Mouse (Mus musculus) kidney, postnatal 0 days (tissue): Measurements from ENCODE around the gene Atg101. TPM values are rescaled to one million over a fixed set of nuclear protein-coding genes. Genes with fewer than 3 reads are reported as not detected.
A peak's percentile ranks its signal among the peaks of the same experiment; 100 is the strongest.

Experiments used
- ATAC-seq: fragments of 200-750 bp; cut with Nextera tagmentation; replicated peaks from 2 replicates; pipeline ENCODE4 v1.8.0; 2017; ENCODE audit warnings: low read depth, moderate number of reproducible peaks, moderate TSS enrichment, moderate library complexity; ENCODE audit not compliant: low FRiP score
- DNase-seq: peaks from one replicate; pipeline ENCODE4 v3.0.0-alpha.2; 2016; ENCODE audit warnings: low spot score
- H3K27ac ChIP-seq: fragments of 300-500 bp; sonication (generic); 2 replicates; pipeline ENCODE4 v1.5.1; 2014; ENCODE audit warnings: mild to moderate bottlenecking
- H3K27me3 ChIP-seq: fragments of 300-500 bp; sonication (generic); 2 replicates; pipeline ENCODE4 v1.6.1; 2014; ENCODE audit warnings: low read length, mixed read lengths; ENCODE audit not compliant: insufficient read depth
- H3K36me3 ChIP-seq: fragments of 300-500 bp; sonication (generic); 2 replicates; pipeline ENCODE4 v1.6.1; 2014; ENCODE audit warnings: low read length, mixed read lengths; ENCODE audit not compliant: insufficient read depth
- H3K4me1 ChIP-seq: fragments of 300-500 bp; sonication (generic); replicated peaks from 2 replicates; pipeline ENCODE4 v1.6.1; 2014; ENCODE audit warnings: antibody characterized with exemption, low read length, mixed read lengths; ENCODE audit not compliant: insufficient read depth
- H3K4me2 ChIP-seq: fragments of 300-500 bp; sonication (generic); 2 replicates; pipeline ENCODE4 v1.6.1; 2014; ENCODE audit warnings: mild to moderate bottlenecking, low read length, moderate library complexity, mixed read lengths
- H3K4me3 ChIP-seq: fragments of 300-500 bp; sonication (generic); replicated peaks from 2 replicates; pipeline ENCODE4 v1.5.1; 2014; ENCODE audit warnings: low read depth, low read length
- H3K9ac ChIP-seq: fragments of 300-500 bp; sonication (generic); 2 replicates; pipeline ENCODE4 v1.6.1; 2014; ENCODE audit warnings: low read depth, low read length
- H3K9me3 ChIP-seq: fragments of 300-500 bp; sonication (generic); replicated peaks from 2 replicates; pipeline ENCODE4 v1.6.1; 2016; ENCODE audit warnings: low read length, inconsistent platforms, mixed read lengths
- CTCF ChIP-seq: IDR thresholded peaks from 2 replicates; pipeline ENCODE4 v1.5.1; 2016; ENCODE audit warnings: antibody characterized with exemption, low read depth, mild to moderate bottlenecking, moderate library complexity
- WGBS: fragments of 180-500 bp; shearing (Covaris S2); extraction: QIAGEN DNeasy Blood & Tissue Kit; methylation state at CpG from one replicate; pipeline ENCODE4 v1.1.7; 2014; 5-methylcytosine and 5-hydroxymethylcytosine counted together
- polyA plus RNA-seq: library from polyadenylated mRNA; unstranded; fragments of >200 nt; fragmentation: Nextera tagmentation; extraction: Ambion mirVana; gene quantifications from 2 replicates; pipeline ENCODE4 v1.2.1, GENCODE M21; 2015

The Atg101 gene
- polyA plus RNA-seq, 1 experiment from 2014 or later = 77.1 TPM

GRCm38 (mm10) chr15:101238885-101239511 lies 45.1 kb upstream of the Atg101 start:
- no peaks in the 10 kb centered on the region for H3K36me3 ChIP-seq
- TF ChIP-seq CTCF = peak; percentile 74
- peak overlapping the region; percentile 55 for H3K4me2 ChIP-seq
- ATAC-seq (0 out of 2 replicates have a peak, but pooled peaks have one; percentile 17), DNase-seq (peak; percentile 80)
- H3K9ac ChIP-seq = no peak overlapping the region
- H3K9me3 ChIP-seq = no peaks in the 10 kb centered on the region
- H3K27ac ChIP-seq = no peak overlapping the region
- H3K4me3 ChIP-seq = no peak overlapping the region
- 3% methylated on average over 26 of the region's 28 CpGs for WGBS
- peaks cover 8% of the 10 kb centered on the region; the same call in 1 of the 2 replicates for H3K4me1 ChIP-seq
- H3K27me3 ChIP-seq = no peaks in the 10 kb centered on the region

DNA sequence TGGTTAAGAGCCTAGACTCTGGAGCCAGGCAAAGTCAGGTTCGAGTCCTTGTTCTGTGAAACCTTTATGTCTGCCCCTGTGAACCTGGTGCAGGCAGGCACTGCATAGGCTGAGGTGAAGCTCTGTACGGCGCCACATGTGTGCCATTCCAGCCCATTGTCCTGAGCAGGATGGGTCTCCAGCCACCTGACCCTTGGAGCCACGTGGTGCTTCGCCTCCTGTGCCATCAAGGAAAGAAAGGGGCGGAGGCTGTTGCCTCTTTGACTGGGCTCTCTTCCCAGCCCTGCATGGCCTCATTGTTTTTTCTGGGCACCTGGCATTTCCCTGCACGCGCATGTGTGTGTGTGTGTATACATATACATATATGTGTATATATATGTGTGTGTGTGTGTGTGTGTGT lies 44.3 kb upstream of the Atg101 start:
- Histone ChIP-seq H3K4me2 (no peak overlapping the region), H3K4me1 (peaks cover 8% of the 10 kb centered on the region; the same call in 1 of the 2 replicates), H3K36me3 (no peaks in the 10 kb centered on the region), H3K9ac (no peak overlapping the region), H3K27me3 (no peaks in the 10 kb centered on the region), H3K27ac (no peak overlapping the region), H3K9me3 (no peaks in the 10 kb centered on the region), H3K4me3 (no peak overlapping the region)
- no peak for ATAC-seq
- no peak for TF ChIP-seq CTCF
- WGBS = 66% methylated on average over 8 of the region's 8 CpGs
- DNase-seq = no peak

DNA sequence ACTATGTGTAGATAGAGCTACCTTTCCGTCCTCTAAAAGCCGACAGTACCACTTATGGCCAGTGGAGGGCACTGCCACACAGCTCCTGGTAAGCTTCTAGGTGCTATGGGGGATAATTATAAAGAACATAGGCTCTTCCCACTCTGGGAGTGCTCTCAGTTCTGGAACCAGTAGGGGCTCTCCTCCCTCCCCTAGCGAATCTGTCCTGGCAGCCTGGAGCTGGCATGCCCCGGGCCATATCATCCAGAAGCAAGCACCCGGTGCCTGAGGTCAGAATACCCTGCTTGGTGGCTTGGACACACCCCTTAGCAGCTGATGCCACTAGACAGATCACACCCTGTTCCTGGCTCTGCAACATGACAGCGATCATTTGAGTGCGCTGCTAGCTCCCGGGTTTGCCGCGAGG lies 43.3 kb upstream of the Atg101 start:
- 6% methylated on average over 10 of the region's 10 CpGs for WGBS
- no peaks in the 10 kb centered on the region for H3K9me3 ChIP-seq
- peak; percentile 95 for DNase-seq
- H3K36me3 ChIP-seq = no peaks in the 10 kb centered on the region
- peak overlapping the region; percentile 35; the same call in 1 of the 2 replicates for H3K9ac ChIP-seq
- H3K4me2 ChIP-seq = peak overlapping the region; percentile 33
- H3K27me3 ChIP-seq = no peaks in the 10 kb centered on the region
- H3K27ac ChIP-seq = peak overlapping the region; percentile 43; the same call in 1 of the 2 replicates
- ATAC-seq = peak; percentile 56
- TF ChIP-seq CTCF = peak; percentile 96
- 0 out of 2 replicates have a peak overlapping the region, but pooled peaks have one; percentile 8 for H3K4me3 ChIP-seq
- 0 out of 2 replicates have a peak, but pooled peaks cover 8% of the 10 kb centered on the region for H3K4me1 ChIP-seq

- TF ChIP-seq CTCF = no peak
- ATAC-seq (no peak), DNase-seq (no peak)
- H3K9ac ChIP-seq = peak overlapping the region; percentile 35; the same call in 1 of the 2 replicates
- no peaks in the 10 kb centered on the region for H3K27me3 ChIP-seq
- H3K4me1 ChIP-seq = 0 out of 2 replicates have a peak, but pooled peaks cover 5% of the 10 kb centered on the region
- H3K9me3 ChIP-seq = no peaks in the 10 kb centered on the region
- H3K36me3 ChIP-seq = no peaks in the 10 kb centered on the region
- H3K27ac ChIP-seq = peak overlapping the region; percentile 43; the same call in 1 of the 2 replicates
- peak overlapping the region; percentile 33 for H3K4me2 ChIP-seq
- WGBS = 56% methylated on average over 9 of the region's 9 CpGs
- H3K4me3 ChIP-seq = no peak overlapping the region
These were observed 42.8 kb upstream of the Atg101 start for GRCm38 (mm10) chr15:101241236-101241635.

- Histone ChIP-seq H3K4me2 (no peak overlapping the region), H3K9ac (no peak overlapping the region), H3K27ac (peak overlapping the region; percentile 43; the same call in 1 of the 2 replicates)
These were observed 42.2 kb upstream of the Atg101 start for GRCm38 (mm10) chr15:101241853-101242252.

GRCm38 (mm10) chr15:101242645-101243044 lies 41.4 kb upstream of the Atg101 start:
- WGBS = 18% methylated on average over 8 of the region's 8 CpGs
- DNase-seq (peak; percentile 86), ATAC-seq (peak; percentile 27)
- Histone ChIP-seq H3K9ac (no peak overlapping the region), H3K27ac (peak overlapping the region; percentile 65), H3K27me3 (no peaks in the 10 kb centered on the region), H3K4me1 (peaks cover 14% of the 10 kb centered on the region; the same call in 1 of the 2 replicates), H3K9me3 (no peaks in the 10 kb centered on the region), H3K4me3 (no peak overlapping the region), H3K4me2 (no peak overlapping the region), H3K36me3 (no peaks in the 10 kb centered on the region)
- TF ChIP-seq CTCF = peak; percentile 70

More at GRCm38 (mm10) chr15:101241853-101242252, 42.2 kb upstream of the Atg101 start:
- Histone ChIP-seq H3K4me3 (no peak overlapping the region), H3K9me3 (no peaks in the 10 kb centered on the region), H3K36me3 (no peaks in the 10 kb centered on the region), H3K27me3 (no peaks in the 10 kb centered on the region), H3K4me1 (peaks cover 10% of the 10 kb centered on the region; the same call in 1 of the 2 replicates)
- TF ChIP-seq CTCF = no peak
- DNase-seq (no peak), ATAC-seq (no peak)
- WGBS = 53% methylated on average over 9 of the region's 9 CpGs
